Comparison of ENCODE assay signal across 8 mouse cellular contexts in the genomic region with DNA sequence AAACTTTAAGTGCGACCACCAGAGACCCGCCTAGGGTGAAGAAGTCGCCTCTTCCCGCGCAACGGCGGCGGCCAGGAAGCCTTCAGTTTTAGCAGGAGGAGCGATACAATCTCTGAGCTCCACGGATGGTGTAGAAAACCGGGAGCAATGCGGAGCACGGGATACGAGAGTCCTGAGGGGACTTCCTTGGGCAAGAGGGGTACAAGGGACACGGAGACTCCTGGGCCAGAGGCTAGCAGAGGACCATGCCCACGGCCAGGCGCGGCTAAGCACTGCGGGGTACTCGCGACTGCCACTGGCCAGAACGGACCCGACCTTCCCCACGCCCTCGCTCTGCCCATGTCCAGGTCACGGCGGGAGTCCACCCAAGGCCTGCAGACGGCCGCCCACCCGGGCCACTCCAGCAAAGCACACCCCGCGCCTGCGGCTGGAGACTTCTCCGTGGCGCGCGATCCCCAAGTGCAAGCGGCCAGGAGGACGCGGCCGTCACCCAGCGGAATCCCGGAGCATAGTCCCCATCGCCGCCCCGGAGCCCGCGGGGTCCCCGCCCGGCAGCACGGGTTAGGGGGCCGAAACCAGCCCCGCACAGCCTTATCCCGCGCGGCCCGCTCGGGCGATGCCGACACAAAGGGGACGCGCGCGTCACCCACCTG. TPM values are rescaled to one million over a fixed set of nuclear protein-coding genes. Genes with fewer than 3 reads are reported as not detected.
A peak's percentile ranks its signal among the peaks of the same experiment; 100 is the strongest.
DNase-seq lines count a peak whose midpoint lies in the region; ATAC-seq and TF ChIP-seq lines count a peak whose summit lies in the region.

No protein-coding gene starts in this region.

- no peaks in the 10 kb centered on the region for H3K36me3 ChIP-seq in kidney, embryonic 16.5 days (ENCODE audit: insufficient read depth, low read length)
- H3K36me3 ChIP-seq in stomach, postnatal 0 days (ENCODE audit: control insufficient read depth, insufficient read depth, low read length) = no peaks in the 10 kb centered on the region

- DNase-seq in adrenal gland, postnatal 14 days = peak; percentile 69
- DNase-seq in adrenal gland, adult (ENCODE audit: inconsistent age in 2 of 2, low spot score in 1 of 2) = no peak
- peak; percentile 71 to 74 for DNase-seq in cerebellum, postnatal 14 days
- DNase-seq in heart, adult 8-10 months (ENCODE audit: low spot score) = peak; percentile 47
- peak; percentile 43 for DNase-seq in stomach, postnatal 0 days (ENCODE audit: low spot score)

- no peak for TF ChIP-seq CTCF in stomach, postnatal 0 days (IDR thresholded peaks at IDR 0.05; ENCODE audit: low read depth)

- peak; percentile 44 for ATAC-seq in CD4-positive, CD25-positive, alpha-beta regulatory T cell, adult 4 months
- peak; percentile 78 for ATAC-seq in kidney, embryonic 16.5 days (ENCODE audit: low FRiP score, low TSS enrichment)
- ATAC-seq in megakaryocyte, adult 5-6 weeks (ENCODE audit: poor library complexity, severe bottlenecking) = peak; percentile 22
- ATAC-seq in stomach, postnatal 0 days (ENCODE audit: low FRiP score, low TSS enrichment) = peak; percentile 69

- peak overlapping the region; percentile 48 for H3K27ac ChIP-seq in kidney, embryonic 16.5 days (ENCODE audit: low read length)
- H3K27ac ChIP-seq in stomach, postnatal 0 days (replicated peaks) = peak overlapping the region; percentile 49; the same call in 1 of the 2 replicates

- peaks cover 38% of the 10 kb centered on the region for H3K4me1 ChIP-seq in kidney, embryonic 16.5 days (ENCODE audit: insufficient read depth, low read length)
- 0 out of 2 replicates have a peak, but pooled peaks cover 3% of the 10 kb centered on the region for H3K4me1 ChIP-seq in stomach, postnatal 0 days (replicated peaks; ENCODE audit: control insufficient read depth, insufficient read depth)

- peak overlapping the region; percentile 78 for H3K4me2 ChIP-seq in kidney, embryonic 16.5 days (replicated peaks; ENCODE audit: low read depth, low read length)
- peak overlapping the region; percentile 87 for H3K4me2 ChIP-seq in stomach, postnatal 0 days (replicated peaks; ENCODE audit: low read depth)

- H3K9me3 ChIP-seq in kidney, embryonic 16.5 days (ENCODE audit: low read length) = no peaks in the 10 kb centered on the region
- no peaks in the 10 kb centered on the region for H3K9me3 ChIP-seq in stomach, postnatal 0 days (ENCODE audit: control insufficient read depth, low read length)

- WGBS in kidney, embryonic 16.5 days = under 1% methylated on average over 60 of the region's 64 CpGs
- under 1% methylated on average over 50 of the region's 64 CpGs for WGBS in stomach, postnatal 0 days

- H3K4me3 ChIP-seq in kidney, embryonic 16.5 days (ENCODE audit: low read length) = peak overlapping the region; percentile 75
- H3K4me3 ChIP-seq in stomach, postnatal 0 days (ENCODE audit: low read depth, low read length) = peak overlapping the region; percentile 94

- H3K9ac ChIP-seq in kidney, embryonic 16.5 days (replicated peaks; ENCODE audit: low read length) = peak overlapping the region; percentile 91
- H3K9ac ChIP-seq in stomach, postnatal 0 days (ENCODE audit: low read length) = peak overlapping the region; percentile 79

- H3K27me3 ChIP-seq in kidney, embryonic 16.5 days (ENCODE audit: insufficient read depth, low read length) = no peaks in the 10 kb centered on the region
- no peaks in the 10 kb centered on the region for H3K27me3 ChIP-seq in stomach, postnatal 0 days (ENCODE audit: control insufficient read depth, insufficient read depth, low read length)

- no peak for TF ChIP-seq EP300 in stomach, postnatal 0 days (optimal IDR thresholded peaks at IDR 0.05)

RNA-seq across cellular contexts. Expression of a gene that starts 0.5 kb away (rescaled TPM):
- total RNA-seq in adrenal gland, postnatal 14 days (2021) = 24.1 and 33.5 TPM in 2 replicates
- polyA plus RNA-seq in CD4-positive, CD25-positive, alpha-beta regulatory T cell, adult 4 months (2017; shearing (Covaris generic)) = 1 to 10 TPM; 4.9 to 6.5 TPM
- 10 to 100 TPM in 2 of 4 experiments, 1 to 10 TPM in 2; 4.8 to 11.7 (median 8.9) TPM for total RNA-seq in heart, adult 8-10 months (2022)
- polyA plus RNA-seq in kidney, embryonic 16.5 days (2015; fragmentation: Nextera tagmentation; extraction: Ambion mirVana) = 35.1 and 38.6 TPM in 2 replicates
- 36.3 and 38.3 TPM in 2 replicates for total RNA-seq in megakaryocyte, adult 5-6 weeks (2015)
- total RNA-seq in megakaryocyte, adult 5-6 weeks (2017) = 35.8 and 36.1 TPM in 2 replicates
- 5.0 and 5.9 TPM in 2 replicates for polyA plus RNA-seq in stomach, postnatal 0 days (2015; fragmentation: Nextera tagmentation; extraction: Ambion mirVana)

RNA-seq across cellular contexts. Expression of a gene that starts 41.7 kb away (rescaled TPM):
- 26.6 and 27.1 TPM in 2 replicates for total RNA-seq in adrenal gland, postnatal 14 days (2021)
- polyA plus RNA-seq in CD4-positive, CD25-positive, alpha-beta regulatory T cell, adult 4 months (2017; shearing (Covaris generic)) = 1 to 10 TPM; 3.9 to 5.8 TPM
- 1 to 10 TPM; 4.0 to 7.3 (median 5.7) TPM for total RNA-seq in heart, adult 8-10 months (2022)
- 27.3 and 28.0 TPM in 2 replicates for polyA plus RNA-seq in kidney, embryonic 16.5 days (2015; fragmentation: Nextera tagmentation; extraction: Ambion mirVana)
- total RNA-seq in megakaryocyte, adult 5-6 weeks (2015) = 7.7 and 9.2 TPM in 2 replicates
- total RNA-seq in megakaryocyte, adult 5-6 weeks (2017) = 9.3 and 10.2 TPM in 2 replicates
- polyA plus RNA-seq in stomach, postnatal 0 days (2015; fragmentation: Nextera tagmentation; extraction: Ambion mirVana) = 0.89 and 1.2 TPM in 2 replicates

RNA-seq across cellular contexts. Expression of a gene that starts 54.4 kb away (rescaled TPM):
- 17.1 and 18.2 TPM in 2 replicates for total RNA-seq in adrenal gland, postnatal 14 days (2021)
- 1 to 10 TPM; 8.2 to 8.8 TPM for polyA plus RNA-seq in CD4-positive, CD25-positive, alpha-beta regulatory T cell, adult 4 months (2017; shearing (Covaris generic))
- total RNA-seq in heart, adult 8-10 months (2022) = 1 to 10 TPM; 3.5 to 4.6 (median 4.4) TPM
- 8.9 and 9.2 TPM in 2 replicates for polyA plus RNA-seq in kidney, embryonic 16.5 days (2015; fragmentation: Nextera tagmentation; extraction: Ambion mirVana)
- 88.4 and 109 TPM in 2 replicates for total RNA-seq in megakaryocyte, adult 5-6 weeks (2015)
- 52.7 and 57.5 TPM in 2 replicates for total RNA-seq in megakaryocyte, adult 5-6 weeks (2017)
- 2.9 and 4.3 TPM in 2 replicates for polyA plus RNA-seq in stomach, postnatal 0 days (2015; fragmentation: Nextera tagmentation; extraction: Ambion mirVana)

Comparison
In these comparisons a context has a peak if more than half of its experiments do, and no peak if none do; other contexts are left out.
1. DNase-seq: peak in adrenal gland, postnatal 14 days (single experiment), cerebellum, postnatal 14 days (2 of 2), heart, adult 8-10 months (single experiment) and stomach, postnatal 0 days (single experiment); none in adrenal gland, adult (0 of 2).
2. ATAC-seq: peak in every context shown above with its lines; median percentile 78 in kidney, embryonic 16.5 days; 69 in stomach, postnatal 0 days; 44 in CD4-positive, CD25-positive, alpha-beta regulatory T cell, adult 4 months; 22 in megakaryocyte, adult 5-6 weeks.